Mouse (Mus musculus) bone marrow, adult 2 months (tissue): ENCODE measurements around the gene Tgfbr3.

ENCODE experiments used
- CTCF ChIP-seq: fragments of 200-500 bp; IDR thresholded peaks from 2 replicates; pipeline ENCODE4 v1.5.1; 2011; ENCODE audit warnings: low read length, control low read depth; ENCODE audit not compliant: control insufficient read depth, insufficient read depth
- POLR2A ChIP-seq: fragments of 200-500 bp; IDR thresholded peaks from 2 replicates; pipeline ENCODE4 v1.6.1; 2011; ENCODE audit warnings: low read depth, mild to moderate bottlenecking, control low read depth, low read length, borderline replicate concordance; ENCODE audit not compliant: control insufficient read depth

DNA sequence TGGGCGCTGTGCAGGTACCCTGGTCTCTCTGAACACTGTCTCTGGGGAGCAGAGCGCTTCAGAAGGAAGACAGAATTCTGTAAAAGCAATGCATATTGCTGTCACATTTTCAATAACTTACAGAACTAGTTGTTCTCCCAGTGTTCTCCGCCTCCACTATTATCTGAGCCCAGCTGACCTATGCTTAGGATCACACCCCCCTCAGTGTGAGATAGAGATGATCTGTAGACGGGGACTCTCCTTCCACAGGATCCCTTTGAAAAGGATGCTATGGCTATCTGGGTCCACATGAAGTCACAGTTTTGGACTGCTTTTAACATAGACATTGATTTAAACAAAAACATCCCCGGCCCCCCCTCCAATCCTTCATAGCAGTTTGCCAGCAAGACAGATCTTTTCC, 148.1 kb downstream of the Tgfbr3 start:
- TF ChIP-seq CTCF (no peak), POLR2A (no peak)
